Mouse (Mus musculus) induced T-regulatory cell, adult 2 months (primary cell): Measurements from ENCODE around the gene Lrrc31.
"Not testable (repeated sequence)": the region's sequence is repeated elsewhere in the genome, so short reads cannot be mapped to it uniquely, and the experiment has no call there.

ENCODE experiments used
- DNase-seq: peaks from one replicate; pipeline ENCODE4 v3.0.0-alpha.2; 2012; ENCODE audit warnings: low read depth

Lrrc31 gene

GRCm38 (mm10) chr3:30699711-30700505, at the start of gene Lrrc31:
Gene Lrrc31, minus strand, starts transcription at chr3:30699843.
- DNase-seq, result not testable (repeated sequence)

DNA sequence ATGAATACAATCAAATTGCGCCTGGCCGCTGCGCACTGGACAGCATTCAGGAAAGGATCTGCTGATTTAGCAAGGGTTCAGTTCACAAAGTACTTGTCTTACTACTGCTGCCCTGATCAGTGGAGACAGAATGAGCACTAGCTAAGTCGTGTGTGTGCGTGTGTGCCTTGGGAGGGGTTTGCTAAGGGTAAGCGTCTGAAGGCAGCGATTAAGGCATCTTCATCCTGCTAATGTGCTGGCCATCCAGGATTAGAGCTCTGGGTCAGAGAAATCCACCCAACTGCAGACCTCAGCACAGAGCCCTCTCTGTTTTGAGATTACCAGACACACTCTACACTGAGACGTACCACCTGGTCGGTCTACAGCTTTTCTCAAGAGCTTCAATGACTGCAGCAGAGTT, 48.7 kb upstream of the Lrrc31 start:
- DNase-seq, result no peak

GRCm38 (mm10) chr3:30746006-30746405, 46.4 kb upstream of the Lrrc31 start, which contains the start of gene Samd7:
Gene Samd7, plus strand, starts transcription at chr3:30746293.
- DNase-seq, result no peak

GRCm38 (mm10) chr3:30742891-30743290, 43.2 kb upstream of the Lrrc31 start:
- DNase-seq, result no peak

- DNase-seq, result no peak
Observed at GRCm38 (mm10) chr3:30741306-30741705, 41.7 kb upstream of the Lrrc31 start.

GRCm38 (mm10) chr3:30736809-30737208, 37.2 kb upstream of the Lrrc31 start:
- no peak for DNase-seq

DNA sequence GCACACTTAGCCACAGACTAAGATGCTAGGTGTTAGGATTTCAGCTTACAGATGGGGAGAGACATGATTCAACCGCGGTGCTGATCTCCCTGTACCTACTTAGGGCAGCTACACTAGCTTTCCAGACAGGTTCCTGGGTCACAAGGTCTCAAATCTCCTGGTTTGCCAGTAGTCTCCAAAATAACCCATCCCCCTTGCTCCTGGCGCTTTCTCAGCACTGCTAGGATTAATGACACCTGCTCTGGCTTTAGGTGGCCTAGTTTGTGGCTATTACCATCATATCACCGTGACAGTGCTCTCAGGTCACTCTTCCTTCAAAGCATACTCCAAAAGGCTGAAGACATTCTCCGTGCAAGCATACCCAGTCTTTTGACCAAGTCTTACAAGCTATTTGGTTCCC, 29.4 kb upstream of the Lrrc31 start:
- DNase-seq, result no peak

DNA sequence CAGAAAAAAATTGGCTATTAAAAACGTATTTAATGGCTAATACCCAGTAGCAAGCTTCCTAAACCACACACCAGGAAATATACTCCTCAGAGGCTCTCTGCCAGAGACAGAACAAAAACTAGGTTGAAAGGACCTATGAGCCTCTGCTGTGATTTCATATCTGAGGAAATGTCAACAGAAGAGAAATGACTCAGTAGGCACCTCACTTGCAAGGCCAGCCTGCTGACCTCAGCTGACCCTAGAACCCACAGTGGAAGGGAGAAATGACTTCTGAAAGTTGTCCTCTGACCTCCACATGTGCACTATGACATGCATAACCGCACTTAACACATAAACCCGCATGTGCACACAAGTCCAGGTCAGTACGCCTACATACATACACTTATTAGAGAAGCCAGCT, 27.6 kb upstream of the Lrrc31 start:
- no peak for DNase-seq

DNA sequence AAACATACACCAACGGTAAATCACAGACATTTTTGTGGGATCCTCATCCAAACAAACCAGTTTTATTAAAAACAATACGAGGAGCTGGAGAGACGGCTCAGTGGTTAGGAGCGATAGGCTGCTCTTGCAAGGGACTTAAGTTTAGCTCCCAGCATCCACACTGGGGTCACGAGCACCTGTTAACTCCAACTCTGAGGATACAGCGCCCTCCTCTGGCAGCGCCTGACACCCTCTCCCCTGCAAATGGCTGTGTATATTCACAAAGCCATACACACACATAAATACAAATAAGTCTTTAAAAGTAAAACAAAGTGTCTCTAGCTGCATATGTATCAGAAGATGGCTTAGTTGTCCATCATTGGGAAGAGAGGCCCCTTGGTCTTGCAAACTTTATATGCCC, 25.9 kb upstream of the Lrrc31 start:
- DNase-seq, result peak; percentile 7

DNA sequence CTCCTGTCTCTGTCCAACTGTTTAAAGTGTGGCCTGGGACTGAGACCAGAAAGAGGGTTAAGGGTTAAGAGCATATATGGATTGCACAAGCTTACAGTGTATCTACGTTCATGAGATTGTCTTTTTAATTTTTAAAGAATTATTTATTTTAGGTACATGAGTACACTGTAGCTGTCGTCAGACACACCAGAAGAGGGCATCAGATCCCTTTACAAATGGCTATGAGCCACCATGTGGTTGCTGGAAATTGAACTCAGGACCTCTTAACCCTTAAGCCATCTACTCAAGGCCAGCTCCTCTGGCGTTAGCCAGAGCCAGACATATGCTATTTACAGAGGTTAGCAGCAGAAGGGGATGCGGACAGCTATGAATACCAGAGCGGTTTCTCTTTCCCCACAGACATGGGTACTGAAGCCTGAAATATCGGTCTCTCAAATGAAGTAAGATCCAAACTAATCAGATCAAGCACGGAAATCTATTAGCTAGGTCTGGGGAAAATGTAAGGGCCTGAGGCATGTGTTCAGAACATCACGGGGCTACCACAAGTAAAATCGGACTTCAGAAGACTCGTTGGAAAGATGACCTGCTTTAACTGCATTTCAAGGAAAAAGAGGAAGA, 25.3 kb upstream of the Lrrc31 start:
- DNase-seq, result no peak

GRCm38 (mm10) chr3:30724105-30724824, 24.6 kb upstream of the Lrrc31 start:
- DNase-seq, result no peak

GRCm38 (mm10) chr3:30723179-30723578, 23.5 kb upstream of the Lrrc31 start:
- DNase-seq, result no peak

DNA sequence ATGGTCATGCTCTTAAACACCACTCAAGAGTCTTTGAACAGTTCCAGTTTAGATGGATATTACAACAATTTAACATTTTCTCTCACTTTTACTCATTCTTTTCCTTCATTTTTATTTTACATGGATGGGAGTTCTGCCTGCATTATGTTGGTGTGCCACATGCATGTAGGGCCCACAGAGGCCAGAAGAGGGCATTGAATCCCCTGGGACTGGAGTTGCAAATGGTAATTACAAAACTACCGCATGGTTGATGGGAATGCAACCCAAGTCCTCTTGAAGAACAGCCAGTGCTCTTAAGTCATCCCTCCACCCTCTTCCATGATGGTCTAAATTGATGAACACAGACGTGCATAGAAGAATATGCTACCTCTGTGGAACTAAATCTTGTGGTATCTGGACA, 22.8 kb upstream of the Lrrc31 start:
- DNase-seq, result no peak

DNA sequence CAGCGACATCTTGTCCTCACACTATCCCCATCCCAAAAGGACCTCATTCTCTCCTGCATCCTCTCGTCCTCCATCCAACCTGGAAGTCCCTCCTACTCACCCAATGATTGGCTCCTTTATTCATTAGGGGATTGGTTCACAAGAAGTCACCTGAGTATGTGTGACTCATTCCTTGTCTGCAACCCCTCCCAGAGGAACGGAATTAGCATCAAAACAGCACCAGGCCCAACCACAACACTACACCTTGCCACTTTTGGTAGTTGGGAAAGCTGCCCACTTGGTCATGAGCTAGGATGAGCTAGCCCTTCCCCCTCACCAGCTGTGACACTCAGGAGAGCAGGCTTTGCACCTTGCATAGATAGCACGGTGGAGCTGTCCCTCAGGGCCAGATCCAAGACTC, 22.4 kb upstream of the Lrrc31 start:
- no peak for DNase-seq

DNA sequence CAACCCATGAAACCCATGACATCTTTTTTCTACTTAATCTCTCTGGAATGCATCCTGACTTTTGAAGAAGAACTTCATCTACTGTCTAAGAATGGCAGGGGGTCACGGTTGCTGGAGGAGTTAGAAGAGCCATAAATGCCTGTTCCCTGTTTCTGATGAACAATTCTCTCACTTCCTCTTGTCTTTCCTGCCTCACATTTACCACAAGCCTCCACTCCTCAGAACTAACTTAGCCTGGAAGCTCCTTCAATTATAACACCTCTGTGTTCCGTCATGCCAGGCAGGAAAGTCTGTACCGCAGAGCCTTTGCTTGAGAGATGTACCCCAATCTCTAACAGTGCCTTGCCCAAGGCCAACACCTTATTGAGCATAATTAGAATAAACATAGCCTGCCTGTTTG, 19.0 kb upstream of the Lrrc31 start:
- no peak for DNase-seq

DNA sequence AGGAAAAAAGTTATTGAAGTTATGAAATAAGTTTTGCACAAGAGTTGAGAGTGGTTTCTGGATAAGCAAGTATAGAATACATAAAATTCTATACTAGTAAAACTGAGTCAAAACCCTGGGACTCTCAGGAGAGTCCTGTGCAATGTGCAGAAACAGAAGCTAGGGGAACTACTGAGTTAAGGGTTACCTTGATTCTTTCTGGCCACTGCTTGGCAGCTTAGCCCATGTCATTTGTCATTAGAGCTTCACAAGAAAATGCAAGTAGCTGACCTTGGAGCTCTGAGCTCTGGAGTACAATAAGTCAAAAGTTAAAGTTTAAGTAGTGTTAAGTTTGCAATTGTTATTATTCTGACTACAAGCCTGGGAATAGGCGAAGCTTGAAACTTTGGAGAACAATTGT, 13.7 kb upstream of the Lrrc31 start:
- no peak for DNase-seq

DNA sequence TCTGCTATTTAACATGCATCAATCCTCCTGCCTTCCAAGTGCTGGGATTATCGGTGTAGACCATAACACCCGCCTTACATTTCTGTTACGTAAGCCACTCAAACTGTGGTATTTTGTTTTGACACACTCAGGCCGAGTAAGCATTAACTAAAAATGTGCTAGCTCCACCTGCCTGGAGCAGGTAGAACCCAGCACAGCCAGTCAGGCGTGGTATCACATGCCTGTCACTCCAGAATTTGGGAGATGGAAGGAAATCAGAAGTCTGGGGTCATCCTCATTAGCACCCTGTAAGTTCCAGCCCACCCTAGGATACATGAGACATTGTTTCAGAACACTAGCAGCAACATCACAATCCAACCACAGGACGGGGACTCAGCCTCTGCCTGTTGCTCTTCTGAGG, 10.5 kb upstream of the Lrrc31 start:
- DNase-seq, result no peak

DNA sequence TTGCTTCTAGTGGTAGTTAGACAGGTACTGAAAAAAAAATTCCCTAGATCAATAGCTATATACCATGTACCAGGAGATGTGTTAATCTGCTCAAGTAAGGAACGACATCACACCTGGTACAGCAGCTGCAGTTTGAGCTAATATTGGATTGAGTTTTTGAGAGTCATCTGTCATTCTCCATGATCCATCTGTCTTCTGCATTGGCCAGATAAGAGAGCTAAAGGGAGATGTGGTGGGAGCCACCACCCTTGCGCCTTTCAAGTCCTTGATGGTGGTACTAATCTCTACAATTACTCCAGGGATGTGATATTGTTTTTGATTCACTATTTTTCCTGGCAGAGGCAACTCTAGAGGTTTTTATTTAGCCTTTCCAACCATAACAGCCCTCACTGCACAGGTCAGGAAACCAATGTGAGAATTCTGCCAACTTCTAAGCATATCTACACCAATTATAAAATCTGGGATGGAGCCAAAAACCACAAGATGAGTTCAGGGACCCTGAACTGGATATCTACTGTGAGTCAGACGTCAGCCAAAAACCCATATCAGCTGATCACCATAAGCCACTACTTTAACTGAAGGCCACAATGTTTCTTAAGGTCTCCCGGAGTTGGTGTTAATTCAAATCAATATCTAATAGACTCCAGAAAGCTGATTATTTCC, 7.1 kb upstream of the Lrrc31 start:
- no peak for DNase-seq

- DNase-seq, result no peak
Observed at GRCm38 (mm10) chr3:30705977-30706376, 6.3 kb upstream of the Lrrc31 start.

DNA sequence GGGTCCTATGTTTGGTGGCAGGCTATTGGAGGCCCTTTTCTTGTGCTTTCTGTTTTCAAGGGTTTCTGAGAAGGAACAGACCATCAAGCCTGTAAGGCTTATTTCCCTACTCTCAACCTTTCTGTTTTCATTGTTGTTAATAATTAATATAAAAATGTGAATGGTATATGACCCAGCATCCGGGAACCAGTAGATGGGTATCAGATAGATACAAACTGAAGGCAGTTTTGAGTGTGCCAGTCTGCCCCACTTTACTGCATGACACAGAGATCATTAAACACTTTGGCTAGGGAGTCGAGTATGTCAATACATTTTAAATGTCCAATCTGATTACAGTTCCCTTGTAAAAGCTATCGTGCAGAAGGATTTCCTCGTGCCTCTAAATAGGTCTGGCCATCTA, 1.8 kb downstream of the Lrrc31 start:
- DNase-seq, result no peak

GRCm38 (mm10) chr3:30696346-30696745, 3.3 kb downstream of the Lrrc31 start:
- peak; percentile 43 for DNase-seq

DNA sequence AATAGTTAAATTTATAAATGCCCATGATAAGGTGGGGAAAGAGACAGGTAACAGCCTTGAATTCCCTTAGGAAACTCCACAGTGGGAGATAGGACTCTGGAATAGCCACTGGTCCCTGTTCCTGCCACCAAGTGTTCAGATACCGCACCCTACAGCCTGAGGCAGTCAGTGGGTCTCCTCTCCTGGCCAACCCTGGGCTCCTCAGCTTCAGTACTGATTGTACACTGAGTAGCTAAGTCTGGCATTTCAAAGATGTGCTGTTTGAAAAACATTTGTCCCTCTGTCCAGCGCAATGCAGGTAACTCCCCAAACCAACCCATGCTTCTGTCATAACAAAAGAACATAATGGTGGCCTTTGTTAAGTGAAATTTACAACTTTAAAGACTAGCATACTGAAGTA, 4.0 kb downstream of the Lrrc31 start:
- no peak for DNase-seq

- no peak for DNase-seq
Observed at GRCm38 (mm10) chr3:30690976-30691375, 8.7 kb downstream of the Lrrc31 start.
